Comparison of ENCODE assay signal across 11 mouse cellular contexts in genomic region chr6:91720588-91721214, GRCm38 (mm10). TPM values are rescaled to one million over a fixed set of nuclear protein-coding genes. Genes with fewer than 3 reads are reported as not detected.
DNase-seq lines count a peak whose midpoint lies in the region; ATAC-seq and TF ChIP-seq lines count a peak whose summit lies in the region.
"Had no signal": no experiment of that assay in that cellular context is flagged by ENCODE, and none has a peak within 500 bp of the region (broad histone marks: within the 10 kb centered on the region; RNA-seq: fewer than 3 reads in every experiment).

No protein-coding gene starts in this region.

- peak overlapping the region; percentile 9; the same call in 1 of the 2 replicates for H3K4me2 ChIP-seq in kidney, embryonic 15.5 days
- peak overlapping the region; percentile 28; the same call in 1 of the 2 replicates for H3K4me2 ChIP-seq in midbrain, embryonic 15.5 days
- H3K4me2 ChIP-seq: liver, embryonic 13.5 days; stomach, embryonic 15.5 days had no signal

- peaks cover 37% of the 10 kb centered on the region for H3K4me1 ChIP-seq in kidney, embryonic 15.5 days
- peaks cover 37% of the 10 kb centered on the region for H3K4me1 ChIP-seq in kidney, adult 2 months (ENCODE audit: control insufficient read depth, insufficient read depth, low read length)
- H3K4me1 ChIP-seq in hindbrain, embryonic 10.5 days (replicated peaks): peaks cover 50% of the 10 kb centered on the region
- H3K4me1 ChIP-seq in midbrain, embryonic 15.5 days: peaks cover 42% of the 10 kb centered on the region

- no peak overlapping the region for H3K9ac ChIP-seq in kidney, embryonic 15.5 days
- H3K9ac ChIP-seq in midbrain, embryonic 15.5 days: peak overlapping the region; percentile 9; the same call in 1 of the 2 replicates
- H3K9ac ChIP-seq: liver, embryonic 13.5 days; stomach, embryonic 15.5 days had no signal

- H3K4me3 ChIP-seq in kidney, embryonic 15.5 days (replicated peaks): no peak overlapping the region
- no peak overlapping the region for H3K4me3 ChIP-seq in kidney, adult 2 months (ENCODE audit: insufficient read depth, low read depth, low read length)
- H3K4me3 ChIP-seq in hindbrain, embryonic 10.5 days: peak overlapping the region; percentile 18
- H3K4me3 ChIP-seq in midbrain, embryonic 15.5 days: no peak overlapping the region
- H3K4me3 ChIP-seq: liver, embryonic 13.5 days; stomach, embryonic 15.5 days had no signal

- 30% methylated on average over 4 of the region's 4 CpGs for WGBS in kidney, embryonic 15.5 days
- WGBS in kidney, adult 2 months: 72% methylated on average over 4 of the region's 4 CpGs
- 29% methylated on average over 4 of the region's 4 CpGs for WGBS in hindbrain, embryonic 10.5 days
- 51% methylated on average over 4 of the region's 4 CpGs for WGBS in midbrain, embryonic 15.5 days

- H3K27ac ChIP-seq in kidney, embryonic 15.5 days: peak overlapping the region; percentile 63; the same call in 1 of the 2 replicates
- H3K27ac ChIP-seq in kidney, adult 2 months (ENCODE audit: insufficient read depth, low read depth, low read length): no peak overlapping the region
- H3K27ac ChIP-seq in hindbrain, embryonic 10.5 days: peak overlapping the region; percentile 83
- peak overlapping the region; percentile 90 for H3K27ac ChIP-seq in midbrain, embryonic 15.5 days

- peaks cover 44% of the 10 kb centered on the region for H3K36me3 ChIP-seq in kidney, embryonic 15.5 days
- peaks cover 4% of the 10 kb centered on the region for H3K36me3 ChIP-seq in kidney, adult 2 months (ENCODE audit: control insufficient read depth, insufficient read depth, low read length)
- H3K36me3 ChIP-seq in hindbrain, embryonic 10.5 days: peaks cover 43% of the 10 kb centered on the region
- peaks cover 20% of the 10 kb centered on the region for H3K36me3 ChIP-seq in midbrain, embryonic 15.5 days (replicated peaks)

- no peak for DNase-seq in kidney, adult 2 months
- peak; percentile 36 for DNase-seq in embryo, embryonic 11 days
- peak; percentile 46 for DNase-seq in hindbrain, embryonic 10.5 days (ENCODE audit: low spot score)
- DNase-seq in adrenal gland, postnatal 36 days: no peak
- no peak for DNase-seq in right cerebral cortex, postnatal 36 days (ENCODE audit: low spot score in 2 of 2)
- DNase-seq in yolk sac, embryonic 10.5 days (ENCODE audit: low spot score): no peak
- DNase-seq: adrenal gland, postnatal 25 days; liver, embryonic 13.5 days had no signal

- no peaks in the 10 kb centered on the region for H3K27me3 ChIP-seq in kidney, embryonic 15.5 days
- H3K27me3 ChIP-seq in kidney, adult 2 months (replicated peaks; ENCODE audit: control insufficient read depth, insufficient read depth, low read length): no peaks in the 10 kb centered on the region
- no peaks in the 10 kb centered on the region for H3K27me3 ChIP-seq in hindbrain, embryonic 10.5 days (ENCODE audit: insufficient read depth, poor library complexity, severe bottlenecking)
- H3K27me3 ChIP-seq in midbrain, embryonic 15.5 days (replicated peaks): no peaks in the 10 kb centered on the region
- H3K27me3 ChIP-seq: liver, embryonic 13.5 days; stomach, embryonic 15.5 days had no signal

- no peak for TF ChIP-seq CTCF in kidney, adult 2 months (conservative IDR thresholded peaks at IDR 0.05; ENCODE audit: insufficient read depth, insufficient read length, low read depth, low read length)

- no peaks in the 10 kb centered on the region for H3K9me3 ChIP-seq in kidney, embryonic 15.5 days (replicated peaks)
- H3K9me3 ChIP-seq in hindbrain, embryonic 10.5 days: no peaks in the 10 kb centered on the region
- H3K9me3 ChIP-seq in midbrain, embryonic 15.5 days: no peaks in the 10 kb centered on the region
- H3K9me3 ChIP-seq: liver, embryonic 13.5 days; stomach, embryonic 15.5 days had no signal

- peak; percentile 30 for ATAC-seq in kidney, embryonic 15.5 days (replicated peaks; ENCODE audit: low FRiP score)
- ATAC-seq in midbrain, embryonic 15.5 days (replicated peaks): peak; percentile 31

- TF ChIP-seq POLR2A in kidney, adult 2 months (IDR thresholded peaks at IDR 0.05; ENCODE audit: low read depth, low read length): no peak

RNA-seq across cellular contexts. Expression of gene Slc6a6, which starts 36.8 kb away (rescaled TPM):
- 84.0 and 87.2 TPM in 2 replicates for polyA plus RNA-seq in kidney, embryonic 15.5 days (2015; fragmentation: Nextera tagmentation; extraction: Ambion mirVana)
- 277 and 336 TPM in 2 replicates for polyA plus RNA-seq in kidney, adult 2 months (2012; rRNA removed)
- polyA plus RNA-seq in hindbrain, embryonic 10.5 days (2016; fragmentation: Nextera tagmentation; extraction: Ambion mirVana): 58.9 and 60.0 TPM in 2 replicates
- 117 and 123 TPM in 2 replicates for polyA plus RNA-seq in midbrain, embryonic 15.5 days (2015; fragmentation: Nextera tagmentation; extraction: Ambion mirVana)
- total RNA-seq in adrenal gland, postnatal 36 days (2021): 100 to 1,000 TPM; 331 to 678 TPM

Comparison
In these comparisons a context has a peak if more than half of its experiments do, and no peak if none do; other contexts are left out.
1. DNase-seq: peak in embryo, embryonic 11 days (single experiment) and hindbrain, embryonic 10.5 days (single experiment); none in kidney, adult 2 months (single experiment), adrenal gland, postnatal 36 days (0 of 2), right cerebral cortex, postnatal 36 days (0 of 2) and yolk sac, embryonic 10.5 days (single experiment).